Mouse (Mus musculus): Measurements from ENCODE around the gene Gm49387. TPM values are rescaled to one million over a fixed set of nuclear protein-coding genes. Genes with fewer than 3 reads are reported as not detected.

Gene Gm49387
- polyA plus RNA-seq, 1 experiment from 2014 or later = 0.74 TPM

- Histone ChIP-seq H3K4me1 (peaks cover 15% of the 10 kb centered on the region), H3K27ac (no peak overlapping the region), H3K9me3 (no peaks in the 10 kb centered on the region), H3K36me3 (no peaks in the 10 kb centered on the region), H3K27me3 (ENCODE audit: insufficient read depth, poor library complexity, severe bottlenecking) (no peaks in the 10 kb centered on the region), H3K4me3 (no peak overlapping the region)
- no peak for DNase-seq (ENCODE audit: low spot score)
- 70% methylated on average over 3 of the region's 3 CpGs for WGBS
These were observed 4.4 kb upstream of the Gm49387 start for GRCm38 (mm10) chr14:31644931-31645547.

GRCm38 (mm10) chr14:31644183-31644830 is 3.6 kb upstream of the Gm49387 start:
- no peaks in the 10 kb centered on the region for H3K36me3 ChIP-seq
- H3K27ac ChIP-seq = no peak overlapping the region
- H3K9me3 ChIP-seq = no peaks in the 10 kb centered on the region
- 89% methylated on average over 5 of the region's 5 CpGs for WGBS
- DNase-seq (ENCODE audit: low spot score) = no peak
- H3K27me3 ChIP-seq (ENCODE audit: insufficient read depth, poor library complexity, severe bottlenecking) = no peaks in the 10 kb centered on the region
- no peak overlapping the region for H3K4me3 ChIP-seq
- H3K4me1 ChIP-seq = peaks cover 18% of the 10 kb centered on the region

GRCm38 (mm10) chr14:31641506-31642155 is 953 bp upstream of the Gm49387 start:
- WGBS = 64% methylated on average over 9 of the region's 9 CpGs
- DNase-seq (ENCODE audit: low spot score) = no peak
- Histone ChIP-seq H3K27me3 (ENCODE audit: insufficient read depth, poor library complexity, severe bottlenecking) (no peaks in the 10 kb centered on the region), H3K36me3 (no peaks in the 10 kb centered on the region), H3K27ac (peak overlapping the region; percentile 94), H3K4me3 (peak overlapping the region; percentile 73), H3K9me3 (no peaks in the 10 kb centered on the region), H3K4me1 (peaks cover 18% of the 10 kb centered on the region)

DNA sequence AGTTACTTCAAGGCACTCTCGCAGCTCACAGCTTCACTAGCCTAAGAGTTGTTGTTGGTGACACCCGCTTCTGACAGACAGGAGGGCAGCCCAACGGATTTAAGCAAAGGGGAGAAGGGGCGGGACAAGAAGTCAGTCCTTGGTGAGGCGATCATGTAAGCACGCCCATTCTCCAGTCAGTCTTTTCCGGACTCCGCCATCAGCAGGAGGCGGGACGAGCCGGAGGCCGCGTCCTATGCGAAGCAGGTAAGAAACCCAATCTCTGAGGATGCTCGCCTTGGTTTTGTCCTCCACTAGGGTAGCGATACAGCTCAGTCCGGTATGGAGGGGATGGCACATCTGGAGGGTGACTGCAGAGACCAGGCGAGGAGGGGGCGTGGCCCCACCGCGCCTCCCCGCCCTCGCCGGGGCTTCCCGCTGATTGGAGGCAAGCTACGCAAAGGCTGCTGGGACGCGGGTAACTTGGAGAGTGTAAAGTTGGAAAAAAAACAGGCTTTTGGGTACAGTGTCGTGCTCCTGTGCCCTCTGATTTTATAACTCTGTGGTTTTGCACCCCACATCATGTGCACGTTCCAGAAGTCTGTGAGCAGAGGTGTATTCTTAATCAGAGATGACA is 320 bp upstream of the Gm49387 start, which contains the start of the genes Btd and Hacl1:
Btd (plus strand) TSS at position 139 of the 616 bp plus-strand sequence.
Hacl1 (minus strand) TSS at position 397 of the 616 bp plus-strand sequence.
- Histone ChIP-seq H3K27me3 (ENCODE audit: insufficient read depth, poor library complexity, severe bottlenecking) (no peaks in the 10 kb centered on the region), H3K36me3 (no peaks in the 10 kb centered on the region), H3K9me3 (no peaks in the 10 kb centered on the region), H3K27ac (peak within 1 kb of the TSS; percentile 94), H3K4me1 (peaks cover 18% of the 10 kb centered on the region), H3K4me3 (peak within 1 kb of the TSS; percentile 73)
- DNase-seq (ENCODE audit: low spot score) = peak; percentile 97
- 0% methylated on average over 30 of the region's 30 CpGs for WGBS

- H3K27me3 ChIP-seq (ENCODE audit: insufficient read depth, poor library complexity, severe bottlenecking) = no peaks in the 10 kb centered on the region
- 0 out of 2 replicates have a peak, but pooled peaks cover 2% of the 10 kb centered on the region for H3K36me3 ChIP-seq
- no peaks in the 10 kb centered on the region for H3K9me3 ChIP-seq
- H3K27ac ChIP-seq = no peak overlapping the region
- no peak overlapping the region for H3K4me3 ChIP-seq
- H3K4me1 ChIP-seq = no peaks in the 10 kb centered on the region
- 77% methylated on average over 7 of the region's 7 CpGs for WGBS
- no peak for DNase-seq (ENCODE audit: low spot score)
These were observed 10.0 kb downstream of the Gm49387 start for GRCm38 (mm10) chr14:31630677-31631076.

DNA sequence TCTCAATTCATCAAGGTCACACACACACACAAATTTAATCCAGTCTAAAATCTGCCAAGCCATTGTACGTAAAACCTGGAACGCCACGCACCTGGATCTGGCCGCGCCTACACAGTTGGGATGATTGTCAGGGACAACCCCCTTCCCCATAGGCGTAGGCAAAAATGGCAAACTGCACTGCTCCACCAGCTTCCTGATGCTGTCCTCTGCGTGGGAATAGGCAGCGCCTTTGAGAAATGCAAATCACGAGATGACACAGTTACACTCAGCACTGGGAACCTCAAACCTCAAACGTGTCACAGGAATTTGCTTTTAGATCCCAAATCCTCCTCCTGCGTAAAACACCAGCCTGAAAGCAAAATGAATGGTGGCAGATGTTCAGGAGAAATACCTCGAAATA is 17.9 kb downstream of the Gm49387 start:
- H3K27ac ChIP-seq = no peak overlapping the region
- WGBS = 83% methylated on average over 12 of the region's 12 CpGs
- no peaks in the 10 kb centered on the region for H3K9me3 ChIP-seq
- no peaks in the 10 kb centered on the region for H3K4me1 ChIP-seq
- H3K27me3 ChIP-seq (ENCODE audit: insufficient read depth, poor library complexity, severe bottlenecking) = no peaks in the 10 kb centered on the region
- no peak overlapping the region for H3K4me3 ChIP-seq
- H3K36me3 ChIP-seq = no peaks in the 10 kb centered on the region
- no peak for DNase-seq (ENCODE audit: low spot score)

- no peaks in the 10 kb centered on the region for H3K27me3 ChIP-seq (ENCODE audit: insufficient read depth, poor library complexity, severe bottlenecking)
- DNase-seq (ENCODE audit: low spot score) = no peak
- no peaks in the 10 kb centered on the region for H3K36me3 ChIP-seq
- no peak overlapping the region for H3K27ac ChIP-seq
- 80% methylated on average over 9 of the region's 9 CpGs for WGBS
- no peaks in the 10 kb centered on the region for H3K4me1 ChIP-seq
- no peaks in the 10 kb centered on the region for H3K9me3 ChIP-seq
- no peak overlapping the region for H3K4me3 ChIP-seq
These were observed 20.0 kb downstream of the Gm49387 start for GRCm38 (mm10) chr14:31620591-31621223.

GRCm38 (mm10) chr14:31617997-31618396 is 22.7 kb downstream of the Gm49387 start:
- H3K4me3 ChIP-seq = no peak overlapping the region
- H3K27me3 ChIP-seq (ENCODE audit: insufficient read depth, poor library complexity, severe bottlenecking) = no peaks in the 10 kb centered on the region
- H3K4me1 ChIP-seq = no peaks in the 10 kb centered on the region
- 0 out of 2 replicates have a peak, but pooled peaks cover 2% of the 10 kb centered on the region for H3K36me3 ChIP-seq
- DNase-seq (ENCODE audit: low spot score) = no peak
- no peak overlapping the region for H3K27ac ChIP-seq
- WGBS = 63% methylated on average over 3 of the region's 3 CpGs
- H3K9me3 ChIP-seq = no peaks in the 10 kb centered on the region

GRCm38 (mm10) chr14:31617204-31617603 is 23.5 kb downstream of the Gm49387 start:
- Histone ChIP-seq H3K27ac (no peak overlapping the region), H3K27me3 (ENCODE audit: insufficient read depth, poor library complexity, severe bottlenecking) (no peaks in the 10 kb centered on the region), H3K4me1 (no peaks in the 10 kb centered on the region), H3K4me3 (no peak overlapping the region), H3K36me3 (0 out of 2 replicates have a peak, but pooled peaks cover 2% of the 10 kb centered on the region), H3K9me3 (no peaks in the 10 kb centered on the region)
- DNase-seq (ENCODE audit: low spot score) = no peak
- 85% methylated on average over 9 of the region's 9 CpGs for WGBS

- no peaks in the 10 kb centered on the region for H3K27me3 ChIP-seq (ENCODE audit: insufficient read depth, poor library complexity, severe bottlenecking)
- H3K4me1 ChIP-seq = no peaks in the 10 kb centered on the region
- no peaks in the 10 kb centered on the region for H3K9me3 ChIP-seq
- H3K27ac ChIP-seq = no peak overlapping the region
- no peak overlapping the region for H3K4me3 ChIP-seq
- WGBS = 78% methylated on average over 5 of the region's 5 CpGs
- no peak for DNase-seq (ENCODE audit: low spot score)
- 0 out of 2 replicates have a peak, but pooled peaks cover 2% of the 10 kb centered on the region for H3K36me3 ChIP-seq
These were observed 27.0 kb downstream of the Gm49387 start for GRCm38 (mm10) chr14:31613671-31614070.

GRCm38 (mm10) chr14:31611986-31612385 is 28.7 kb downstream of the Gm49387 start:
- no peak for DNase-seq (ENCODE audit: low spot score)
- Histone ChIP-seq H3K27me3 (ENCODE audit: insufficient read depth, poor library complexity, severe bottlenecking) (no peaks in the 10 kb centered on the region), H3K36me3 (0 out of 2 replicates have a peak, but pooled peaks cover 2% of the 10 kb centered on the region), H3K27ac (no peak overlapping the region), H3K4me3 (no peak overlapping the region), H3K4me1 (no peaks in the 10 kb centered on the region), H3K9me3 (no peaks in the 10 kb centered on the region)
- 61% methylated on average over 4 of the region's 4 CpGs for WGBS

- H3K27me3 ChIP-seq (ENCODE audit: insufficient read depth, poor library complexity, severe bottlenecking) = no peaks in the 10 kb centered on the region
- no peaks in the 10 kb centered on the region for H3K4me1 ChIP-seq
- no peaks in the 10 kb centered on the region for H3K36me3 ChIP-seq
- DNase-seq (ENCODE audit: low spot score) = no peak
- WGBS = 50% methylated on average over 6 of the region's 6 CpGs
- H3K9me3 ChIP-seq = no peaks in the 10 kb centered on the region
- H3K27ac ChIP-seq = no peak overlapping the region
- no peak overlapping the region for H3K4me3 ChIP-seq
These were observed 35.2 kb downstream of the Gm49387 start for GRCm38 (mm10) chr14:31605514-31605913.
